Mouse (Mus musculus) E14TG2a.4 (cell line): ENCODE data around the gene Hnrnpll.

ENCODE experiments used
- H3K27me3 ChIP-seq: 2 replicates; pipeline ENCODE4 v1.6.1; 2014; ENCODE audit warnings: low read length, control low read depth; ENCODE audit not compliant: insufficient read depth
- H3K36me3 ChIP-seq: 2 replicates; pipeline ENCODE4 v1.6.1; 2014; ENCODE audit warnings: low read length, control low read depth; ENCODE audit not compliant: insufficient read depth
- H3K4me1 ChIP-seq: replicated peaks from 2 replicates; pipeline ENCODE4 v1.6.1; 2014; ENCODE audit warnings: low read depth, low read length, control low read depth
- H3K4me3 ChIP-seq: replicated peaks from 2 replicates; pipeline ENCODE4 v1.5.1; 2014; ENCODE audit warnings: mild to moderate bottlenecking, low read length
- H3K9me3 ChIP-seq: 2 replicates; pipeline ENCODE4 v1.6.1; 2014; ENCODE audit warnings: low read length, control low read depth
- CTCF ChIP-seq: conservative IDR thresholded peaks from 2 replicates; pipeline ENCODE4 v1.5.1; 2014; ENCODE audit warnings: low read length
- NANOG ChIP-seq: IDR thresholded peaks from 2 replicates; pipeline ENCODE4 v1.6.1; 2014; ENCODE audit warnings: borderline replicate concordance, low read length, mixed read lengths
- POU5F1 ChIP-seq: IDR thresholded peaks from 2 replicates; pipeline ENCODE4 v1.6.1; 2014; ENCODE audit warnings: low read length, borderline replicate concordance

Gene Hnrnpll

GRCm38 (mm10) chr17:79998986-79999385 lies 63.1 kb downstream of the Hnrnpll start:
- Histone ChIP-seq H3K4me3 (no peak overlapping the region), H3K4me1 (no peaks in the 10 kb centered on the region), H3K27me3 (peaks cover 4% of the 10 kb centered on the region; the same call in 1 of the 2 replicates), H3K36me3 (no peaks in the 10 kb centered on the region), H3K9me3 (peaks cover 14% of the 10 kb centered on the region)
- TF ChIP-seq NANOG (no peak), CTCF (no peak), POU5F1 (no peak)

GRCm38 (mm10) chr17:79995091-79995691 lies 66.9 kb downstream of the Hnrnpll start:
- Histone ChIP-seq H3K4me3 (no peak overlapping the region), H3K36me3 (no peaks in the 10 kb centered on the region)

GRCm38 (mm10) chr17:79992114-79992513 lies 70.0 kb downstream of the Hnrnpll start:
- H3K4me3 ChIP-seq: no peak overlapping the region
- no peaks in the 10 kb centered on the region for H3K9me3 ChIP-seq
- H3K27me3 ChIP-seq: peaks cover 6% of the 10 kb centered on the region; the same call in 1 of the 2 replicates
- no peaks in the 10 kb centered on the region for H3K36me3 ChIP-seq
- no peak for TF ChIP-seq NANOG
- TF ChIP-seq POU5F1: no peak
- TF ChIP-seq CTCF: no peak
- peaks cover 11% of the 10 kb centered on the region for H3K4me1 ChIP-seq

More at GRCm38 (mm10) chr17:79995091-79995691, 66.9 kb downstream of the Hnrnpll start:
- H3K9me3 ChIP-seq: no peaks in the 10 kb centered on the region
- TF ChIP-seq NANOG (no peak), POU5F1 (no peak), CTCF (no peak)
- H3K4me1 ChIP-seq: peaks cover 9% of the 10 kb centered on the region
- H3K27me3 ChIP-seq: peaks cover 6% of the 10 kb centered on the region; the same call in 1 of the 2 replicates

DNA sequence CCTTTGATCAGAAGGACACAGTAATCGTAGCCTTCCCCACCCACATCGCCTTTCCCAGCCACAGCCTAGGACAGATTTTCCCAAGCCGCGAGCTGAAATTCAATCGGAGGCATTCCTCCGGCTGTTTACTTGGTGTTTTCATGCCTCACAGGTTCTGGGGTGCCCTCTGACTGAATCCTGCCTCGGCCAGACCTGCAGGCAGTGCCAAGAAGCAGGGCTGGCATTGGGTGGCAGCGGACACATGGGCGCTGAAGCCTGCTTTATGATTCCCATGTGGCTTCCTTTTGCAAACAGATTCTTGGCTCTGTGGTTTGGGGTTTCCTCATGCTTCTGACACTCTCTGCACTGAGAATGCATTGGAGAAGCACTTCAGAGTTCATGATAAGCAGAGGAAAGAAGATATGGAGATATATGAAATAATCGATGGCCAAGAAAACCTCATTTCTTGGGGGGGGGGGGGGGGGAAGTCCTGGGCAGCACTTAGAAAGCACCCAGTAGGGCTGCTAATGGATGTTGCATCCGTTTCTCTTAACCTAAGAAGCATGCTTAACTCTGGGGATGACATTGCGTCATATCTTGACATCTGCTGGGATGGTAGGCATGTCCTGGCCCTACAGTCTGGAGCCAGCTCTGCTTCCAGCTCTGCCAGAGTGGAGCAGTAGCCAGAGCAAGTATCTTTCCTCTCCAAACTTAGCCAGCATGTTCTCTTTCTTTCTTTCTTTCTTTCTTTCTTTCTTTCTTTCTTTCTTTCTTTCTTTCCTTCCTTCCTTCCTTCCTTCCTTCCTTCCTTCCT lies 70.8 kb downstream of the Hnrnpll start:
- Histone ChIP-seq H3K9me3 (no peaks in the 10 kb centered on the region), H3K4me1 (peaks cover 11% of the 10 kb centered on the region), H3K36me3 (no peaks in the 10 kb centered on the region), H3K4me3 (no peak overlapping the region), H3K27me3 (0 out of 2 replicates have a peak, but pooled peaks cover 3% of the 10 kb centered on the region)
- TF ChIP-seq CTCF: no peak
- TF ChIP-seq NANOG: no peak
- TF ChIP-seq POU5F1: no peak

DNA sequence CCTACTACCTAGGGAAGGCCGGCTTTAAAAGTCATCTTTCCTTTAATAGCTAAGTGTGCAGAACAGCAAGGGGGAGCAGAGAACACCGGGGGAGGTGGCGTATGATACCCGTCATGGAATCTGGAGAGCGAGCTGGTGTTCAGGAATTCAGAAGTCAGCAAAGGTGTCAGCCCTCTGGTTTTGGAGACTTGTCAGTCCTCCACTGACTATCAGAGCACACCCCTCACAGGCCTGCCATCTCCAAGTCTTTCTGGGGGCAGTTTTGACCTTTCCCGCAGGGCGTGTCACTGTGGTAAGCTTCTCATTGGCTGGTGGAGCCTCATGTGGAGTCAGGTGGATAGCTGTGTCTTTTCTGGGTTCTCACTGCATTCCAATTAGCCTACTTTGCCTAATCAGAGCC lies 72.0 kb downstream of the Hnrnpll start:
- TF ChIP-seq NANOG: no peak
- TF ChIP-seq CTCF: no peak
- no peak for TF ChIP-seq POU5F1
- H3K4me1 ChIP-seq: peaks cover 11% of the 10 kb centered on the region
- H3K36me3 ChIP-seq: no peaks in the 10 kb centered on the region
- H3K9me3 ChIP-seq: peaks cover 3% of the 10 kb centered on the region
- H3K4me3 ChIP-seq: no peak overlapping the region
- H3K27me3 ChIP-seq: 0 out of 2 replicates have a peak, but pooled peaks cover 3% of the 10 kb centered on the region

DNA sequence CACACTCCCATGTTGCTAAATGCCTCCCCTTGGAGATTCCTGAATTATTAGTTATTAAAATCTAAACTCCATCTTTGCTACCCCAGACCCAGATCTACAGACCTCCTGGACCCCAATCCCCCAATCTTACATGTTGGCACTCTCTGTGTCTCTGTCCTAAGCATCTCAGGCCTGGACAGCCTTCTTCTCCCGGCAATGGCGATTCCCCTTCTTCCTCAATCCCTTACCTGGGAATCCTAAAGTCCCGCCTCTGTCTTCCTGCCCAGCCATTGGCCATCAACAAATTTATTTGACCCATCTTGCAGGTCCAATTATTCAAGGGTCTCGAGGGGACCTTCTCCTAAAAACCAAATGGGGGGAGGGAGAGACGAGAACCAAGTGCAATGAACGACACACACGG lies 77.7 kb downstream of the Hnrnpll start:
- no peak overlapping the region for H3K4me3 ChIP-seq
- peaks cover 17% of the 10 kb centered on the region for H3K9me3 ChIP-seq
- no peaks in the 10 kb centered on the region for H3K36me3 ChIP-seq
- H3K4me1 ChIP-seq: peaks cover 42% of the 10 kb centered on the region
- TF ChIP-seq NANOG (no peak), POU5F1 (no peak), CTCF (no peak)
- peaks cover 9% of the 10 kb centered on the region for H3K27me3 ChIP-seq

- Histone ChIP-seq H3K4me1 (peaks cover 48% of the 10 kb centered on the region), H3K27me3 (peaks cover 19% of the 10 kb centered on the region), H3K36me3 (no peaks in the 10 kb centered on the region), H3K4me3 (no peak overlapping the region), H3K9me3 (peaks cover 17% of the 10 kb centered on the region)
- TF ChIP-seq CTCF (no peak), POU5F1 (no peak), NANOG (no peak)
These were observed 79.1 kb downstream of the Hnrnpll start for GRCm38 (mm10) chr17:79982955-79983529.

DNA sequence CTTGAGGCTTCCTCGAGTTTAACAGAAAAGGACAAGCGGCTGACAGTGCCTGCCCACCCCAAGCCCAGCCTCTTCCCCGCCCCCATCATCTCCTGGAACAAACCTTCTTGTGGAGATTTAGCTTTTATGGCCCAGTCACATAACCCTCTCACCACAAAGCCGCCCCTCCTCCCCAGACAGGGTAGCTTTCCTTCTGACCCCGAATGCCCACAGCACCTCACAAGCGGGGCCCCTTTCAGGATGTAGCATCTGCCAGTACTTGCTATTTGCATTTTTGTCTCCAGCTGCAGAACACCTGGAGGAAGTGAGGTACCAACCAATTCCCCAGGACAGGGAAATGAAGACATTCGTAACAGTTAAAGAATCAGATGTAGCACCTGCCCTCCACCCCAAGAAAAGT lies 79.6 kb downstream of the Hnrnpll start:
- 0 out of 2 replicates have a peak overlapping the region, but pooled peaks have one; percentile 7 for H3K4me3 ChIP-seq
- H3K27me3 ChIP-seq: peaks cover 23% of the 10 kb centered on the region
- H3K36me3 ChIP-seq: no peaks in the 10 kb centered on the region
- peaks cover 53% of the 10 kb centered on the region for H3K4me1 ChIP-seq
- TF ChIP-seq CTCF: no peak
- TF ChIP-seq POU5F1: no peak
- no peak for TF ChIP-seq NANOG
- peaks cover 17% of the 10 kb centered on the region for H3K9me3 ChIP-seq
